Mouse (Mus musculus): ENCODE measurements around the gene Bspry. TPM values are rescaled to one million over a fixed set of nuclear protein-coding genes. Genes with fewer than 3 reads are reported as not detected.

Bspry gene
- polyA plus RNA-seq, 1 experiment from 2014 or later = 0.85 TPM

DNA sequence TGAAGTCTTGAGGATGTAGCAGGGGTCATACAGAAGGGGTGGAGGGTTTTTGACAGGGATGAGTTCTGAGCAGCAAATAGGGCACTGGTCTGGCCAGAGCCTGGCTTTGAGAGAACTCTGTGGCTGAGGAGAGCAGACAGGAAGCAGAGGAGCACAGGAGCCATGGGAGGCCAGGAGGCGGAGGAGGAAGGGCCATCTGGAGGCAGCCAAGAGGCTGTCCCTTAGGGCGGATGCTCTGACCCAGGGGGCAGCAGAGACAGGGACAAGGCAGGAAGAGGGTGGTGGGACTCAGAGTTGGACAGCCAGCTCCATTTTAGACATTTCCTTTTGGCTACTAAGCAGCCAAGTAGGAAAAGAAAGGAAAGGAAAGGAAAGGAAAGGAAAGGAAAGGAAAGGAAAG lies 36.2 kb downstream of the Bspry start:
- 52% methylated on average over 2 of the region's 2 CpGs for WGBS
- Histone ChIP-seq H3K27me3 (ENCODE audit: control insufficient read depth, insufficient read depth, low read depth, low read length) (no peaks in the 10 kb centered on the region), H3K9ac (ENCODE audit: low read depth, low read length) (no peak overlapping the region), H3K4me2 (ENCODE audit: low read length) (no peak overlapping the region), H3K27ac (ENCODE audit: low read length) (no peak overlapping the region), H3K36me3 (ENCODE audit: control insufficient read depth, insufficient read depth, low read length) (peaks cover 10% of the 10 kb centered on the region), H3K9me3 (replicated peaks; ENCODE audit: control insufficient read depth, low read length, poor library complexity, severe bottlenecking) (no peaks in the 10 kb centered on the region), H3K4me3 (ENCODE audit: low read depth, low read length) (no peak overlapping the region), H3K4me1 (ENCODE audit: control insufficient read depth, insufficient read depth, low read length) (peaks cover 18% of the 10 kb centered on the region)
- no peak for ATAC-seq

GRCm38 (mm10) chr4:62516579-62516978 lies 36.7 kb downstream of the Bspry start:
- H3K27ac ChIP-seq (ENCODE audit: low read length) = peak overlapping the region; percentile 47; the same call in 1 of the 2 replicates
- no peak overlapping the region for H3K4me3 ChIP-seq (ENCODE audit: low read depth, low read length)
- WGBS = 88% methylated on average over 1 of the region's 1 CpGs
- H3K4me2 ChIP-seq (ENCODE audit: low read length) = no peak overlapping the region
- H3K9ac ChIP-seq (ENCODE audit: low read depth, low read length) = no peak overlapping the region
- H3K9me3 ChIP-seq (replicated peaks; ENCODE audit: control insufficient read depth, low read length, poor library complexity, severe bottlenecking) = no peaks in the 10 kb centered on the region
- no peak for ATAC-seq
- peaks cover 18% of the 10 kb centered on the region for H3K4me1 ChIP-seq (ENCODE audit: control insufficient read depth, insufficient read depth, low read length)
- peaks cover 10% of the 10 kb centered on the region for H3K36me3 ChIP-seq (ENCODE audit: control insufficient read depth, insufficient read depth, low read length)
- no peaks in the 10 kb centered on the region for H3K27me3 ChIP-seq (ENCODE audit: control insufficient read depth, insufficient read depth, low read depth, low read length)

DNA sequence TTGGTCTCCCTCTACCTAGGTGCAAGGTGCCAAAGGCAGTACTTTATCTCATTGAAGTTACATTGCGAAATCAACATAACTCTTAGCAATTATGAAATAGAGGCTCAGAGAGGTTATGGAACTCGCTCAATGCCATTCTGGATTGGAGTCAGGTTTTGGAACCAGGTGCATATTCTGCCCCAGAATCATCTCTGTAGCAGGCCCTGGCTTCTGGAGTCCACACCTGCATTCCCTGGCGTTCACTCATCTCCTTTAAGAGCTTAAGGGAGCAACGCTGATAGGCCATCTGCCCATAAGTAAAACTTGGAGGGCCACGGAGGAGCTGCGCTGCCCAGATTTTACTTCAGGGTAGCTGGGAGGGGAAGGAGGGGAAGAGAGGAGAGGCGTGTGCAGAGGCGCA lies 37.2 kb downstream of the Bspry start:
- Histone ChIP-seq H3K27me3 (ENCODE audit: control insufficient read depth, insufficient read depth, low read depth, low read length) (no peaks in the 10 kb centered on the region), H3K9me3 (replicated peaks; ENCODE audit: control insufficient read depth, low read length, poor library complexity, severe bottlenecking) (no peaks in the 10 kb centered on the region), H3K4me1 (ENCODE audit: control insufficient read depth, insufficient read depth, low read length) (peaks cover 18% of the 10 kb centered on the region), H3K4me2 (ENCODE audit: low read length) (no peak overlapping the region), H3K36me3 (ENCODE audit: control insufficient read depth, insufficient read depth, low read length) (peaks cover 10% of the 10 kb centered on the region), H3K9ac (ENCODE audit: low read depth, low read length) (no peak overlapping the region), H3K4me3 (ENCODE audit: low read depth, low read length) (no peak overlapping the region), H3K27ac (ENCODE audit: low read length) (no peak overlapping the region)
- no peak for ATAC-seq
- 97% methylated on average over 8 of the region's 8 CpGs for WGBS

- Histone ChIP-seq H3K4me2 (ENCODE audit: low read length) (no peak overlapping the region), H3K9ac (ENCODE audit: low read depth, low read length) (no peak overlapping the region), H3K9me3 (replicated peaks; ENCODE audit: control insufficient read depth, low read length, poor library complexity, severe bottlenecking) (no peaks in the 10 kb centered on the region), H3K27ac (ENCODE audit: low read length) (no peak overlapping the region), H3K4me3 (ENCODE audit: low read depth, low read length) (no peak overlapping the region), H3K4me1 (ENCODE audit: control insufficient read depth, insufficient read depth, low read length) (peaks cover 18% of the 10 kb centered on the region), H3K27me3 (ENCODE audit: control insufficient read depth, insufficient read depth, low read depth, low read length) (no peaks in the 10 kb centered on the region), H3K36me3 (ENCODE audit: control insufficient read depth, insufficient read depth, low read length) (peaks cover 5% of the 10 kb centered on the region)
- ATAC-seq = no peak
- 87% methylated on average over 10 of the region's 10 CpGs for WGBS
These were observed 37.9 kb downstream of the Bspry start for GRCm38 (mm10) chr4:62517538-62518415.

GRCm38 (mm10) chr4:62518416-62519121 lies 38.7 kb downstream of the Bspry start:
- H3K4me3 ChIP-seq (ENCODE audit: low read depth, low read length) = peak overlapping the region; percentile 85
- ATAC-seq = peak; percentile 5
- H3K36me3 ChIP-seq (ENCODE audit: control insufficient read depth, insufficient read depth, low read length) = no peaks in the 10 kb centered on the region
- H3K27ac ChIP-seq (ENCODE audit: low read length) = 0 out of 2 replicates have a peak overlapping the region, but pooled peaks have one; percentile 40
- H3K27me3 ChIP-seq (ENCODE audit: control insufficient read depth, insufficient read depth, low read depth, low read length) = no peaks in the 10 kb centered on the region
- peak overlapping the region; percentile 63 for H3K4me2 ChIP-seq (ENCODE audit: low read length)
- 54% methylated on average over 13 of the region's 13 CpGs for WGBS
- no peaks in the 10 kb centered on the region for H3K9me3 ChIP-seq (replicated peaks; ENCODE audit: control insufficient read depth, low read length, poor library complexity, severe bottlenecking)
- H3K4me1 ChIP-seq (ENCODE audit: control insufficient read depth, insufficient read depth, low read length) = peaks cover 18% of the 10 kb centered on the region
- H3K9ac ChIP-seq (ENCODE audit: low read depth, low read length) = peak overlapping the region; percentile 84; the same call in 1 of the 2 replicates

DNA sequence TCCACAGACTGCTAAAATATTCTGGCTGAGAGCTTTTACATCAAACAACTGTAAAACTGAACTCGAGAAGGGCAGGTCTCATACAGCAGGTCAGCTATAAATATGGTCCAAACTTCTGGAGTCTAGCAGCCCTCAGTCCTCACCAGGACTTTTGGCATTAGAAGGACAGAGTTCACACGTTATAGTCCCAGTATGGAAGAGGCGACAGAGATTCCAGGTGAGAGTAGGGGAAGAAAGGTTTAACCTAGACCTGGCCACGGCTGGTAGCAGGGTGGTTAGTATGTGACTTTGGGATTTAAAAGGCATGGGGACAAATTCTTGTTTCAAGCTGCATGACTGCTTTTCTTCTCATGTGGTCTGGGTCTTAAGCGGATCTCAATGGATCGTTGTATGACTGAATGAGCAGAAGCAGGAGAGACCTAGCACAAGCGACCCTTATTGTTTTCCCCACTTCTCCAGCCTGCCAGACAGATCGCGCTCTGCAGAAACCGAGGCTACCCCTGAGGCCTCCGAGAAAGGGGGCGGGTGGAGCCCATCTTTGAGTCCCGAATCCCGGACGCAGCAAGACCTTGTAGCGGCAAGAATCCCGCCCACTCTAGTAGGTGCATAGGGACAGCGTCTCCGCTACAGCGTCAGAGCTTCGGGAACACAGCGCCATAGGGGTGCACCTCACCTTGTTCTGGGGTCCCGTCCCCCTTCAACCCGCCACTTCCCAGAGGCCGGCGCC lies 39.4 kb downstream of the Bspry start:
- H3K4me3 ChIP-seq (ENCODE audit: low read depth, low read length) = peak overlapping the region; percentile 85
- no peaks in the 10 kb centered on the region for H3K9me3 ChIP-seq (replicated peaks; ENCODE audit: control insufficient read depth, low read length, poor library complexity, severe bottlenecking)
- peak overlapping the region; percentile 82 for H3K27ac ChIP-seq (ENCODE audit: low read length)
- peaks cover 23% of the 10 kb centered on the region for H3K4me1 ChIP-seq (ENCODE audit: control insufficient read depth, insufficient read depth, low read length)
- ATAC-seq = peak; percentile 72
- no peaks in the 10 kb centered on the region for H3K27me3 ChIP-seq (ENCODE audit: control insufficient read depth, insufficient read depth, low read depth, low read length)
- H3K36me3 ChIP-seq (ENCODE audit: control insufficient read depth, insufficient read depth, low read length) = no peaks in the 10 kb centered on the region
- peak overlapping the region; percentile 84 for H3K9ac ChIP-seq (ENCODE audit: low read depth, low read length)
- peak overlapping the region; percentile 63 for H3K4me2 ChIP-seq (ENCODE audit: low read length)
- under 1% methylated on average over 26 of the region's 26 CpGs for WGBS

- peak; percentile 81 for ATAC-seq
- Histone ChIP-seq H3K27me3 (ENCODE audit: control insufficient read depth, insufficient read depth, low read depth, low read length) (no peaks in the 10 kb centered on the region), H3K36me3 (ENCODE audit: control insufficient read depth, insufficient read depth, low read length) (no peaks in the 10 kb centered on the region), H3K4me1 (ENCODE audit: control insufficient read depth, insufficient read depth, low read length) (peaks cover 25% of the 10 kb centered on the region), H3K9me3 (replicated peaks; ENCODE audit: control insufficient read depth, low read length, poor library complexity, severe bottlenecking) (no peaks in the 10 kb centered on the region), H3K27ac (ENCODE audit: low read length) (peak within 1 kb of the TSS; percentile 82), H3K4me2 (ENCODE audit: low read length) (peak within 1 kb of the TSS; percentile 63), H3K9ac (ENCODE audit: low read depth, low read length) (peak within 1 kb of the TSS; percentile 84), H3K4me3 (ENCODE audit: low read depth, low read length) (peak within 1 kb of the TSS; percentile 85)
- 0% methylated on average over 37 of the region's 37 CpGs for WGBS
These were observed 40.0 kb downstream of the Bspry start, which contains the start of gene Alad for GRCm38 (mm10) chr4:62519849-62520233. Alad (minus strand) TSS chr4:62519918.

DNA sequence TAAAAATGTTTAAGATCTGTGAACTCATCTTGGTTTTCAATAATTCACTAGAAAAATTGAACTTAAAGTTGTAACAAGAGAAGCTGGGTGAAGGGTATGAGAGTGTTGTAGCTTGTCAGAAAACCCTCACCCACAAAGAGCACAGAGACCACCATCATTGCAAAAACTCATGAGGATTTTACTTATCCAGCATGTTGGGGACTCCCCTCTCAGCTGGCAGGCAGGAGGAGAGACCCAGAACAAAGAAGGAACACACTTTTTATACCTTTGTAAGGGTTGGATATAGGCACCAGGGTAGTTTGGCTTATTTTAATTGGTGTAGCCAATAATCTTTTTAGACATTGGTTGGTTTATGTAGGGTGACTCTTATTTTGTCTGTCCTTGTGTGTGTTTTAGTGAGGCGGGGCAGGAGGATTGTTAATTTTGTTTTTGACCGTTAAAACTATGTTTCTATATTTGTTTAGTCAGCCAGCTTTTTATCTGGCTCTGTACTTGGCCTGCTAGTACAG lies 41.1 kb downstream of the Bspry start:
- Histone ChIP-seq H3K4me2 (ENCODE audit: low read length) (no peak overlapping the region), H3K4me3 (ENCODE audit: low read depth, low read length) (no peak overlapping the region), H3K27ac (ENCODE audit: low read length) (no peak overlapping the region), H3K27me3 (ENCODE audit: control insufficient read depth, insufficient read depth, low read depth, low read length) (no peaks in the 10 kb centered on the region), H3K9ac (ENCODE audit: low read depth, low read length) (no peak overlapping the region), H3K9me3 (replicated peaks; ENCODE audit: control insufficient read depth, low read length, poor library complexity, severe bottlenecking) (no peaks in the 10 kb centered on the region), H3K36me3 (ENCODE audit: control insufficient read depth, insufficient read depth, low read length) (no peaks in the 10 kb centered on the region), H3K4me1 (ENCODE audit: control insufficient read depth, insufficient read depth, low read length) (peaks cover 25% of the 10 kb centered on the region)
- 96% methylated on average over 2 of the region's 2 CpGs for WGBS
- no peak for ATAC-seq

Data from midbrain, embryonic 16.5 days (tissue).